Mouse (Mus musculus): ENCODE measurements around the gene Zfp629. TPM values are rescaled to one million over a fixed set of nuclear protein-coding genes. Genes with fewer than 3 reads are reported as not detected.

Gene Zfp629
- polyA plus RNA-seq, 1 experiment, result 21.7 TPM

- no peak for DNase-seq (ENCODE audit: extremely low spot score in 1 of 2, low spot score in 1 of 2)
Observed at GRCm38 (mm10) chr7:127574115-127574514, 41.5 kb downstream of the Zfp629 start.

- DNase-seq (ENCODE audit: extremely low spot score in 1 of 2, low spot score in 1 of 2), result no peak
Observed at GRCm38 (mm10) chr7:127573503-127574008, 42.0 kb downstream of the Zfp629 start.

- DNase-seq (ENCODE audit: extremely low spot score in 1 of 2, low spot score in 1 of 2), result peak; percentile 96 to 97
Observed at GRCm38 (mm10) chr7:127572895-127573471, 42.6 kb downstream of the Zfp629 start, which contains the start of gene Phkg2. Gene Phkg2 (plus strand): TSS chr7:127573340.

GRCm38 (mm10) chr7:127564381-127565150, 51.0 kb downstream of the Zfp629 start:
- no peak for DNase-seq (ENCODE audit: extremely low spot score in 1 of 2, low spot score in 1 of 2)

GRCm38 (mm10) chr7:127561340-127561858, 54.2 kb downstream of the Zfp629 start, which contains the start of gene Tmem265:
Gene Tmem265 (plus strand): TSS chr7:127561390.
- no peak for DNase-seq (ENCODE audit: extremely low spot score in 1 of 2, low spot score in 1 of 2)

- DNase-seq (ENCODE audit: extremely low spot score in 1 of 2, low spot score in 1 of 2), result no peak
Observed at GRCm38 (mm10) chr7:127560580-127560979, 55.0 kb downstream of the Zfp629 start.

Other genes starting within 250 kb of the Zfp629 start
- gene Zfp747, start 239.7 kb downstream of the Zfp629 start, polyA plus RNA-seq (2012; rRNA removed), result 4.6 and 5.1 TPM in 2 replicates
- 2.2 and 2.9 TPM in 2 replicates for gene 9130019O22Rik, start 228.6 kb downstream of the Zfp629 start, polyA plus RNA-seq (2012; rRNA removed)
- 5.1 and 5.9 TPM in 2 replicates for gene E430018J23Rik, start 222.2 kb downstream of the Zfp629 start, polyA plus RNA-seq (2012; rRNA removed)
- 3.2 and 3.5 TPM in 2 replicates for gene Zfp764, start 209.0 kb downstream of the Zfp629 start, polyA plus RNA-seq (2012; rRNA removed)
- 17.9 and 18.6 TPM in 2 replicates for gene Zfp688, start 193.7 kb downstream of the Zfp629 start, polyA plus RNA-seq (2012; rRNA removed)
- 5.2 and 8.1 TPM in 2 replicates for gene Zfp689, start 166.6 kb downstream of the Zfp629 start, polyA plus RNA-seq (2012; rRNA removed)
- 42.8 and 46.1 TPM in 2 replicates for gene Prr14, start 156.2 kb downstream of the Zfp629 start, polyA plus RNA-seq (2012; rRNA removed)
- gene Fbrs, start 136.6 kb downstream of the Zfp629 start, polyA plus RNA-seq (2012; rRNA removed), result 31.6 and 33.4 TPM in 2 replicates
- 29.6 and 31.3 TPM in 2 replicates for gene Srcap, start 103.8 kb downstream of the Zfp629 start, polyA plus RNA-seq (2012; rRNA removed)
- gene Gm42715, start 96.2 kb downstream of the Zfp629 start, polyA plus RNA-seq (2012; rRNA removed), result 15.6 and 16.6 TPM in 2 replicates
- gene Tmem265, start 54.4 kb downstream of the Zfp629 start, polyA plus RNA-seq (2012; rRNA removed), result not detected in 2 replicates
- gene Phkg2, start 42.5 kb downstream of the Zfp629 start, polyA plus RNA-seq (2012; rRNA removed), result 145 and 146 TPM in 2 replicates
- 21.0 and 21.5 TPM in 2 replicates for gene Ccdc189, start 27.2 kb downstream of the Zfp629 start, polyA plus RNA-seq (2012; rRNA removed)
- 49.4 and 54.0 TPM in 2 replicates for gene Rnf40, start 27.0 kb downstream of the Zfp629 start, polyA plus RNA-seq (2012; rRNA removed)
- 23.3 and 25.7 TPM in 2 replicates for gene Bcl7c, start 93.1 kb upstream of the Zfp629 start, polyA plus RNA-seq (2012; rRNA removed)
- gene Ctf1, start 96.9 kb upstream of the Zfp629 start, polyA plus RNA-seq (2012; rRNA removed), result 6.0 and 6.4 TPM in 2 replicates
- gene Ctf2, start 116.4 kb upstream of the Zfp629 start, polyA plus RNA-seq (2012; rRNA removed), result not detected in 2 replicates
- 58.3 and 62.6 TPM in 2 replicates for gene Fbxl19, start 128.7 kb upstream of the Zfp629 start, polyA plus RNA-seq (2012; rRNA removed)
- 19.9 and 20.6 TPM in 2 replicates for gene Orai3, start 154.0 kb upstream of the Zfp629 start, polyA plus RNA-seq (2012; rRNA removed)
- 20.2 and 21.8 TPM in 2 replicates for gene Setd1a, start 160.9 kb upstream of the Zfp629 start, polyA plus RNA-seq (2012; rRNA removed)
- 0.06 TPM in 1 of 2 replicates, not detected in the other for gene Gm49388, start 169.8 kb upstream of the Zfp629 start, polyA plus RNA-seq (2012; rRNA removed)
- 15.7 and 17.3 TPM in 2 replicates for gene Hsd3b7, start 184.8 kb upstream of the Zfp629 start, polyA plus RNA-seq (2012; rRNA removed)
- gene Stx4a, start 208.5 kb upstream of the Zfp629 start, polyA plus RNA-seq (2012; rRNA removed), result 121 and 127 TPM in 2 replicates
- 374 and 443 TPM in 2 replicates for gene Stx1b, start 208.8 kb upstream of the Zfp629 start, polyA plus RNA-seq (2012; rRNA removed)

Measured in frontal cortex, adult 2 months (tissue).